Mouse (Mus musculus) megakaryocyte, adult 5-6 weeks (primary cell): ENCODE data around the gene Mgat4a. TPM values are rescaled to one million over a fixed set of nuclear protein-coding genes. Genes with fewer than 3 reads are reported as not detected.
A peak's percentile ranks its signal among the peaks of the same experiment; 100 is the strongest.
"Not testable (repeated sequence)": the region's sequence is repeated elsewhere in the genome, so short reads cannot be mapped to it uniquely, and the experiment has no call there.

Experiments used
- ATAC-seq: 2 replicates; pipeline ENCODE4 v1.8.0; 2016; ENCODE audit warnings: mild to moderate bottlenecking, inconsistent platforms; ENCODE audit not compliant: poor library complexity, severe bottlenecking
- total RNA-seq, 2 experiments: library from RNA; stranded (forward) in 1 of 2; stranded (reverse) in 1 of 2; fragments of 153-499, 151-499 nt in 1 of 2; fragments of 221-1000, 200-1000 nt in 1 of 2; gene quantifications; 2 replicates each; pipeline versions ENCODE4 v1.2.3 to v1.2.4; 2015 to 2017

Gene Mgat4a
- total RNA-seq, 2 experiments from 2014 or later: 3.5 to 5.5 TPM

DNA sequence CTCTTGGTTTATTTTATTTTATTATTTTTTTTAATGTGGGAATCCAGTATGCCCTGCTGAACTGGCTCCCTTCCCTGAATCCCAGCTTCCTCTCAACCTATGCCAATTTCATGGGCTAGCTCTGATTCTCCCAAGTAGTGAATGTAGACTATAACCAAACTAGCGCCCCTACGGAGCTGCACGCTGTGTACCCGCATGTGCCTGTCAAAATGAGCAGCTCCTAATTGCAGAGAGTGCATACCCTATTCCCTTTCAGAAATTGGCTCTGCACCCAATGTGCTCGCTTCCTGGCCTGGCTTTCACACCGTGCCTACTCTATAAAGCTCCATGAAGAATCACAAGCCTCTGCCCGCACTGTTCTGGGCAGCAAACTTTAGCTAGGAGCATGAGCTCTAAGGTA is 7.6 kb downstream of the Mgat4a start:
- ATAC-seq: no peak

DNA sequence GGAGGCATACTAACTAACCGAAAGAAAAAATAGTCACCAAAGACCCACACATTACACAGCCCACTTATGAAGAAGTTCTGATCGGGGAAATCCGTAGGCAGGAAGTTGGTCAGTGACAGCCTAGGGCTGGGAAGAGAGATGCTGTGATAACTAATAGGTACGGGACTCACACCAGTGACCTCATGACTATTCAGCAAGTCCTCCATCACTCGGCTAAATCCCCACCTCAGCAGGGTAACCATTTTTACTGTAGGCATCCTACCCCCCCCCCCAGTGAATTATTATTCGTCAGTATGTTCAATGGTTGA is 8.3 kb downstream of the Mgat4a start:
- no peak for ATAC-seq

DNA sequence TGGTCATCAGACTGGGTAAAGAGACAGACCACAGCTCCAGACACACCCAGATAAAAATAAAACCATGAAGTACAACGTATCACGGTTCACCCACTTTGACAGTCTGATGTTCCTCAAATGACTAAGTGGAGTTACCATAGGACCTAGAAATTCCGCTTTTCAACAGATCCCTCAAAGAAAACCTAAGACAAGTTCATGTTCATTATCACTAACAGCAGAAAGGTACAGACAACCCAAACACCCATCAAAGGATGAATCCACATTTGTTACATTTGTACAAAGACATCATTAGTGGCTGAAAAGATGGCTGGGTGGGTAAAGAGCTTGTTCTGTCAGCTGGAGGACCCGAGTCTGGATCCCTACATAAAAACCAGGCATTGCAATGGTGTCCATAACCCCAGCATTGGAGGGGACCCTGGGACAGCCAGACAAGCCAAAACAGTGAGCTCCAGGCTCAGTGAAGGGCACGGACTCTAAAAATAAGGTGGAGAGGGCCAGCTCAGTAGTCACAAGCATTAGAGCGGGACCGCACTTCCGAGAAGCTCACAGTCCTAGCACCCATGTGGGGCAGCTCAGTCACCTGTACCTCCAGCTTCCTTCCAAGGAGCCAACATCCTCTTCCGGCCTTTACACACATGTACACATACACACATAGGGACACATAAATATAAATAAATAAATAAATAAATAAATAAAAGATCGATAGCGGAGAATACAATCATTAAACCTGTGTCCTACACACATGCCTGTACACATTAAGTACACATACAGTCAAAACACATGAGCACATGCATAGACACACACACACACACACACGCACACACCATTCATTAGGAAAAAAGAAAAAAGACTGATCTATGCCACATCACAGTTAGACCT is 8.9 kb downstream of the Mgat4a start:
- 0 out of 2 replicates have a peak, but pooled peaks have one; percentile 27 for ATAC-seq

DNA sequence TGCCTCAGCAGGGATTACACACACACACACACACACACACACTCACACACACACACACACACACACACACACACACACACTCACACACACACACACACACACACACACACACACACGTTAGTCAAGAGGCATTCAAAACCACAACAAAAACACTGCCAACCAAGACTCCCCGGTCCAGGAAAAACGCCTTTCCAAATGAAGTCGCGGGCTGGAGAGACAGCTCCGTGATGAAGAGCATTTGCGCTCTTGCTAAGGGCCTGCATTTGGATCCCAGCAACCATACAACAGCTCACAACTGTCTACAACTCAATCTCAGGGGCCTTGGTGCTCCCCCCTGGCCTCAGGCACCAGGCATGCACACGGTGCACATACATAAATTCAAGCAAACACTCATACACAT is 10.8 kb downstream of the Mgat4a start:
- ATAC-seq: no peak

DNA sequence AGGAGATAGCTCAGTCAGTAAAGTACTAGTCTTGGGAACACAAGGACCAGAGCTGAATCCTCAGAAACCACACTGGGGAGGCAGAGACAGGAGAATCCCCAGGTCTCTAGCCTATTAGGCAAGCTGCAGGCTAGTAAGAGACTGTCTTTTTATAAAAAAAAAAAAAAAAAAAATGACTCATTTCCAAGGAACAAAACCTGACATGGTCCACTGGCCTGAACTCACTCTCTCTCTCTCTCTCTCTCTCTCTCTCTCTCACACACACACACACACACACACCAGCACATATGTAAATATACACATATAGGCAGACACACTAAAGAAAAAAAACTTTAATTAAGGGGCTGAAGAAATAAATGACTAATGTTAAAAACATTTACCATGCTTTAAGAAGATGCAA is 14.6 kb downstream of the Mgat4a start:
- ATAC-seq: no peak

DNA sequence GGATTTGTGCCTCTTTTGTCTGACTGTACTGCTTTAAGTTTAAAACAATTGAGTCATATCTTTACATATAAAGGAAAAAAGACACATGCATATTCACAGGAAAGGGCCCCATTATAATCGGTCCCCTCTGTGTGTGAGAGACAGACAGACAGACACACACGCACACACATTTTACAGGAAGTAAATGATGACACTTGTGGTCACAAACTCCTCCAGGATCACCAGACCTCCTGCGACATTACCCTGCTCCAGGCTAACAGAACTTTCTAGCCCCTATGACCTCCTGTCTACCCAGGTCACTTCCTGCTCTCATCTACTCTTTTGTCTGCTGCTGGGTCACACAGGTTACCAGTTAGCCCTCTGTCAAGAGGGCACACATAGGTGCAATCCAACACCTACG is 16.1 kb downstream of the Mgat4a start:
- 0 out of 2 replicates have a peak, but pooled peaks have one; percentile 12 for ATAC-seq

DNA sequence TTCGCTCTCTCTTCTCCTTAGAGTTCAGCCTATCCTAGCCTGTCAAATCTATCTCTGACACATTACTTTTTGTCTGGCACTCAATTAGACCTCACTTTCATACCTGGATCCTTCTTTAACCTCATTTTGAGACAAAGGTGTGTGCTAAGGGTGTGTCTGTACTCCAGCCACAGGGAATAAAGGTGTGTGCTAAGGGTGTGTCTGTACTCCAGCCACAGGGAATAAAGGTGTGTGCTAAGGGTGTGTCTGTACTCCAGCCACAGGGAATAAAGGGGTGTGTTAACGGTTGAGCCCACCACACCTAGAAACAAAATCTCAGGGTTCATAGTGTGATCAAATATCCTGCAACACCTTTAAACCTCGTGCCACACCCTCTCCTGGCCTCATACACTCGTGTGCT is 16.7 kb downstream of the Mgat4a start:
- not testable (repeated sequence) for ATAC-seq

DNA sequence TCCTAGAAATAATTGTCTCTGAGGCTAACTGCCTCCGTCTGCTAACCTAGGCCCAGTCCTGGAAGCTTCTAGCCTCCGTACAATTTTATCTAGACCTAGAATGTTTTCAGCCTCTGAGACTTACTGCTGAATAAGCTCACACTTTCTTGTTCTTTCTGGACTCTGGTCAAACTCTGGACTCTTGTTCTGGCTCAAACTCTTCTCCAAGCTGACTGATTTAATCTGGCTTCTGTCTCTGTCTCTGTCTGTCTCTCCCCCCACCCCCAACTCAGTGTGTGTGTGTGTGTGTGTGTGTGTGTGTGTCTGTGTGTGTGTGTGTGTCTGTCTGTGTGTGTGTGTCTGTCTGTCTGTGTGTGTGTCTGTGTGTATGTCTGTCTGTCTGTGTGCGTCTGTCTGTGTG is 17.3 kb downstream of the Mgat4a start:
- not testable (repeated sequence) for ATAC-seq

DNA sequence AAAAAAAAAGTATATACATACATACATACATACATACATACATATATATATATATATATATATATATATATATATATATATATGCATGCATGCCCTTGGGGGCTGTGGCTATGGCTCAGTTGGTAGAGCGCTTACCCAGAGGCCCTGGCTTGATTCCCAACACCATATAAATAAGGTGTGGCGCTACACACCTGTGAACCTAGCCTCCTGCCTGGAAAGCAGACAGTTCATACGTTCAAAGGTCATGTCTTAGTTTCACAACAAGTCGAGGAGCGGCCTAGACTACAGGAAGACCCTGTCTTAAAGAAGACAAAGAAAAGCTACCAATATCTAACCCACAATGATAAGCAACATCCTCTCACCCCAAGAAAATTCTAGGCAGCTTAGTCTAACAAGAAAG is 18.7 kb downstream of the Mgat4a start:
- no peak for ATAC-seq

DNA sequence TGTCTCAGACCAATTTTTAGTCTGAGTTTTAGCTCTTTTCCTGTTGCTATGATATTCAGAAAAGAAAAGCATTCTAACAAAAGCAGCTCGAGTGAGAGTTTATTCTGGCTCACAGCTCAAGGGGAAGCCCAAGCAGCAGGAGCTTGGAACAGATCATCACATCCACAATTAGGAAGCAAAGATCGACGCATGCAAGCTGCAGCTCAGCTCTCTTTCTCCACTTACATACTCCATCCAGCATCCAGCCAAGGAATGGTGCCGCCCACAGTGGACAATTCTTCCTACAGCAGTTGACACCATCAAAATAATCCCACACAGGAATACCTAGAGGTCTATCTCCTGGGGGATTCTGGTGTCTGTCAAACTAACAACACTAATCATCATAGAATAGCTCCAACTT is 22.0 kb downstream of the Mgat4a start:
- no peak for ATAC-seq

DNA sequence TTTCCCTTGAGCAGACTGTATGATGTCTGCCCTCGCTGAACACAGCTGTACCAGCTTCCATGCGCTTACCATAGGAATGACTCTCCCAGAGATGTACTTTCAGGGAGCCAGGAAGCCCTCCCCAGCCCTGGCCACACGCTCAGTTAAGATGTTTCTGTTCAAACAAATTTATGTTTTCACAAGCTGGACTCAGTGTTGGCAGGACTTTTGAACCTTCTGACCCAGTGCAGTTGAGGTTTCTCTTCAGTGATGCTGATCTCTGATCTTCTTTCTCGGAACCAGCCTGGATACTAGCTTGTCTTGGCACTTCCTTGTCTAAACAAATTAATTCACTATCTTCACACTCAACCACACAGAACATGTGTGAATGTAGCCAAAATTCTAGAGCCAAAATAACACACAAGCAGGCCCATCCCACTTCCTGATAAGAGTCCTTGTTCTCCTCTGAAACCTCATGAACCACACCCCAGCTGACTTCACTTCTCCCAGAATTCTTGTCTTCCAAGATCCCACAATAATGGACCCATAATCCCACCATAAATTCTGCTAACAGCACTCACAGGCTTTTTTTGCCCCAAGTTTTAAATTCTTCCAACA is 22.6 kb downstream of the Mgat4a start:
- no peak for ATAC-seq

DNA sequence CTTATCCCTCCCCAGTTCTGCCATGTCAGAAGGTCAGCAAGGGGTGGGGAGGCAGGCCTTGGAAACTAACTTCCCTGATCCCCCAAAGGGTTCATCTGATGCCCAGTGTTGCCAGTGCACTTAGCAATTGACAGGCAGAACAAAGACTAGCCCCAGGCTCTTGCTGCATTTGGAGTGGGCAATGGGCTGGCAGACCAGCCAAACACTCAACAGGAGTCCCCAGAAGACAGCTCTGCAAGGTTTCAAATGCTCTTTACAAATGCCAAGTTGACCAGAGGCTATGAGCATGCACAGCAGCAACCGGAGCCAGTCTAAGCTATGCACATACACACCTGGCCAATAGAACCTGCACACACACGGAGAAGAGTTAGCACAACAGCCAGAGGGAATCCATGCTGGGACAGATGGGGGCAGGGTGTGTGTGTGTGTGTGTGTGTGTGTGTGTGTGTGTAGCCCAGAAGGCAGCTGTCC is 27.8 kb downstream of the Mgat4a start:
- no peak for ATAC-seq

DNA sequence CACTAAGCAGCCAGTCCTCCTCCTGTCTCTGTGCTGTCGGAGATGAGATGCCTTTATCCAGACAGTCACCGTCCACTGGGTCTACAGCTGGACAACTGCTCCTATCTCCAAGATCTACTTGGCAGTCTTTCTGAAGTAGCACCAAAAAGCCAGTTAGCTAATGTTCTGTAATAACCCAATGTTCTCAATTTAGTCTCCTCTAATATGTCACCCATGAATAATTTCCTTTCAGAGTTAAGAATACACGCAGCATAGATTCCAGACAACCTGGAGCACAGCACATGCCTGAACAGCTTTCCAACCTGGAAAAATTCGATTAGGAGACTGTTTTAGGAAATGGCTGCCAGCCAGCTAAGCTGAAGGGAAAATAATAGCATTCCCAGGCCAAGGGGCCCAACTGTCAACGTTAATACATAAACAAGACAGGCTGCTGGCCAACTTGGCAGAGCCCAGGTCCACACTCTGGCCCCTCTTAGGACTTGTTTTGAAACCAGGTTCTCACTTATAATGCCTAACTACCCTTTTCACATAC is 28.6 kb downstream of the Mgat4a start:
- no peak for ATAC-seq

DNA sequence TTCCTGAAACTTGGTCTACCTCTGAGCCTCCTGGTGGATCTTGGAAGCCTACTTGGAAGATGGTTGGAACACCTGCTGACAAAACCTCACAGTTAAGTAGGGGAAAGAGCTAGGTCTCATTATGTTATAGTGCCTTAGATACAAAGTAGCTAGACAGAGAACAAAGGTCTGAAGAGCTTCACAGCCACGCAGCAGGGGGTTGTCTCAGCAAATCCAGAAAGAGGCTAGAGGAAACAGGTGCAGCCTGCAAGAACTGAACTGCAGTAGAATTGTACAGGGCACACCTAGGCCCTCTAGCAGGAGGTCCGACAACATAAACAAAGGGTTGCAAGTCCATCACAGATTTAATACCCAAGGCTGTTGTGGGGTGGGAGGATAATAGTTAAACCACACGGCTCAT is 30.6 kb downstream of the Mgat4a start:
- ATAC-seq: no peak

DNA sequence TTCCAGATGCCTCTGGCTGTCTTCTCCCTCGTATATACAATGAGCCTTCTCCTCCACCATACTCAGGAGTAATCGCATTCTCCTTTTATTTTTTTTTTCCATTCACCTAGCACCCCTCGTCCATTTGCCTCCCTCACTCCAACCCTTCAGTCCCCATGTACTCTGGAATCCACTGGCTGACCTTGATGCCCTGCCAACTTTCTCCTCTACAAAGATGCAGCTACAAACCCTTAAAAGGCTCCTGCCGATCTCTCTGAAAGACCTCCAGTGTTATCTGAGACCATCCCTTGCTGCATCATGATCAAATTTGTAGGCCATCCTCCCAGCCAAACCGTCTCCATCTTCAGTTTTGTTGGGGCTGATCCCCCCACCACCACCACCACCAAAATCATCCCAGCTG is 31.4 kb downstream of the Mgat4a start:
- no peak for ATAC-seq

DNA sequence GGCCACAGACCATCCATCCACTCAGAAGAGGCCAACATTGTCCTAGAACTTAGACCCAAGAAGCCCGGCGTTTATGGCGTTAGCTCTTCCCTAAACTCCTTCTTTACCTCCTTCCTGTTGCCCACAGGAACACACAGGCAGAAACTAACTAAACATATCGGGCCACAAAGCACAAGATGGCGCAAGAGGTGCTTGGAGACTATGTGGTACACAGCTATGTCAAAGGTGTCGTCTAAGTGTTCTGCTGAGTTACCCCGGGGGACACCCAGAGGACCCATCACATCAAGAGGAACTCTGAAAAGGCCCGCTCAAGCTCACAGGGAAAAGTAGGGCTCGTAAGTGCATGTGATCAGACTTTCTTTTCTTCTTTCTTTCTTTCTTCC is 35.5 kb downstream of the Mgat4a start:
- ATAC-seq: peak; percentile 15; the same call in 1 of the 2 replicates

DNA sequence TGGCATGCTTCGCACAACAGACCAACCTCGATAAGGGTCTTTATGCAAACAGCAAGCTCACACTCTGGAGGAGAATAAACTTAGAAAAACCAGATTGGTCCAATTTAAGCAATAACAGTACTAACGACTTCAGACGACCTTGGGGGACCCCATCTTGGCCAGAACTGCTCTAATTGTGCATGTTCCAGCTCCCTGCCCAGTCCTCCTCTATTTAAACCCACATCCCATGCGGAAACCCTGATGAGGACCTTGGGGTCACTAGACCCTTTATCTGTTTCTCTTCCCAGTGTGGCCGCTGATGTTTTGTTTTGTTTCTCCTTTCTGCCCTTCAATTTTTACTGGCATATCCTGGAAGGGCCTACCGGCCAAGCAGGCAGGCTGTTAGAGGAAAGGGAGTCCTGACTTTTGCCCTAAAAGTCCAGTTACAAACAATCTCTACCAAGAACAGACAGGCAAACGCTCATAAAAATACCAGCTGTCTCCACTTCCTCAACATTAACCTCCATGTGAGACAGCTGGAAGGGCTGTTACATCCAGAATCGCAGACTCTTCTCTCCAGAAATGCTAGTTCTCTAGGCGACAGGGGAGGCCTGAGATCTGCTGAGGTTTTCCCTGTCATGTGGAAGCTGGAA is 36.0 kb downstream of the Mgat4a start:
- no peak for ATAC-seq

DNA sequence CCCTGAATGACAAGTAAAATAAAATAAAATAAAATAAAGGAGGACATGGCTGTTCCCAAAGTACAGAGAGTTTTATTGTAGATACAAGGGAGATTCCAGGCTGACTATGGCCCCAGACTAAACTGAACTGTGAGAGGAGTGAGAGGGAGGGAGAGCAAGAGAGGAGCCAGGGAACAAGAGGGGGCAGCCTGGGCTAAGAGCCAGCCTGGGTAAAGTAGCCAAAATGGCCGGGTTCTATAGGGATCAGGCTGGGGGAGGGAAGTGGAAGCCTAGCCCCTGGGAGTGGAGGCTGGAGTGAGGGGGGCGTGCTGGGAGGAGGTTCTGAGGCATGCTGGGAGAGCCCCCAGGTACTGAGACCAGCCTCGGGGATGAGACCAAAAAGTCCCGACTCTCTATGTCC is 37.2 kb downstream of the Mgat4a start:
- no peak for ATAC-seq

DNA sequence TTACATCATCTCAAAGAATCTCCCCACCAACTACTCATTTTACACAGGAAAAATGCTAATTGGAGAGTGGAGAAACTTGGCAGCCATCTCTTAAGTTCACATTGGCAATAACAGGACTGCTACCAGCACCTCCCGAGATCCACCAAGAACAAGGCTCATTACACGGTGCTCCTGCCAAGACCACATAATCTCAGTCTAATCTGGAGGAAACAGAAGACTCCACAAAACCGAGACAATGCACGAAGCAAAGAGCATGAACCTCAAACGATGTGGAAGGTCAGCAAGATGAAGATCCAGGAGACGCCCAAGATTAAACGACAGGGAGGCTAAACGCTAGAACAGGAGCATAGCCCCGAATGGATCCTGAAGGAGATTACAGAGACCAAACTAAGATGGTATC is 38.5 kb downstream of the Mgat4a start:
- ATAC-seq: no peak

DNA sequence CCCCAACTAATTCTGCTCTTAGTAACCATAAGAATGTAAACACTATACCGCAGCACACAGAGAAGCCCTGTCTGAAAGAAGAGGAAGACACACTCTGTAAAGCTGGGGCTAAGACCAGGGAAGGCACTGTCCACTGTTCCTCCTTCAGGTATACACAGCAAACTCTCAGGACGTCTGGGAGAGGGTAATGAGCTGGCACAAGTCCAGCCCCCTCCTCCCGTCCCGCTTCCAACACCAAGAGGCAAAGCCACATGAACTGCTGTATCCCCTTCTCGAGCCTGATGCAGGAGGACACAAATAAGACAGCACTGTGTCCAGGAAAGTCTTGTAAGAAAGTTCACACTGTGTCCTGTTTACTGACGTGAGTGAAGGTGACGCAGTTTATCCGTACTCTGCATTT is 40.1 kb downstream of the Mgat4a start:
- ATAC-seq: no peak

DNA sequence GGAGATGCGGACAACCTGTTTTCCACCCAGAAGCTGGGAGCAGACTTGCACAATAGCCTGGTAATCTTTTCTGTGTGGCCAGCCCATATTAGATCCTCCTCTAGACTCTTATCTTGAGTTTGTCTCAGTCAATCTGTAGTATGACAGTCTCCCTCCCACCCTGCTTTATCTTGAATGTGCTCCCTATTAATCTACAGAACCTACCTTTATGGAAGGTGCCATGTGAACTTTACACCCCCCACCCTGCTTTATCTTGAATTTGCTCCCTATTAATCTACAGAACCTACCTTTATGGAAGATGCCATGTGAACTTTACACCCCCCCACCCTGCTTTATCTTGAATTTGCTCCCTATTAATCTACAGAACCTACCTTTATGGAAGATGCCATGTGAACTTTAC is 41.4 kb downstream of the Mgat4a start:
- not testable (repeated sequence) for ATAC-seq

DNA sequence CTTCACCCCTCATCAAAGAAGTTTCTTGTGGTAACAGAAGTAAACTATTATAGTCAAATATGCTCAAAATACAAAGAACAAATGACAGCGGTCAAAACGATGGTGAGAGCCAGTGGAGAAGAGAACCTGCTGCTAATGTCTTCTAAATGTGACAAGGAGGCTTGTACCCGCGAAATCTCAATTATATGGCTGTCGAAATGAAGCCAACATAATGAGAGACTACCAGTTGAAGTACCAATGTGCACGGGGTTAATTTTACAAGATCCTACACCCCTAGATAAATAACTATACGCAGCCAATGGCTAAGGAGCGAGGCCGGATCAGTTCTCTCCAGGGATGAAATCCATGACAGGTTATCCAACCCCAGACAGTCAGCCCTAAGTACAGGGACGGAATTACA is 41.9 kb downstream of the Mgat4a start:
- no peak for ATAC-seq
